Mouse (Mus musculus): ENCODE measurements around the gene Tpra1. TPM values are rescaled to one million over a fixed set of nuclear protein-coding genes. Genes with fewer than 3 reads are reported as not detected.

Gene Tpra1
- total RNA-seq (2014; rRNA removed), result 45.0 and 69.2 TPM in 2 replicates
- polyA plus RNA-seq (2015; fragmentation: Nextera tagmentation; extraction: Ambion mirVana), result 35.0 and 41.4 TPM in 2 replicates

DNA sequence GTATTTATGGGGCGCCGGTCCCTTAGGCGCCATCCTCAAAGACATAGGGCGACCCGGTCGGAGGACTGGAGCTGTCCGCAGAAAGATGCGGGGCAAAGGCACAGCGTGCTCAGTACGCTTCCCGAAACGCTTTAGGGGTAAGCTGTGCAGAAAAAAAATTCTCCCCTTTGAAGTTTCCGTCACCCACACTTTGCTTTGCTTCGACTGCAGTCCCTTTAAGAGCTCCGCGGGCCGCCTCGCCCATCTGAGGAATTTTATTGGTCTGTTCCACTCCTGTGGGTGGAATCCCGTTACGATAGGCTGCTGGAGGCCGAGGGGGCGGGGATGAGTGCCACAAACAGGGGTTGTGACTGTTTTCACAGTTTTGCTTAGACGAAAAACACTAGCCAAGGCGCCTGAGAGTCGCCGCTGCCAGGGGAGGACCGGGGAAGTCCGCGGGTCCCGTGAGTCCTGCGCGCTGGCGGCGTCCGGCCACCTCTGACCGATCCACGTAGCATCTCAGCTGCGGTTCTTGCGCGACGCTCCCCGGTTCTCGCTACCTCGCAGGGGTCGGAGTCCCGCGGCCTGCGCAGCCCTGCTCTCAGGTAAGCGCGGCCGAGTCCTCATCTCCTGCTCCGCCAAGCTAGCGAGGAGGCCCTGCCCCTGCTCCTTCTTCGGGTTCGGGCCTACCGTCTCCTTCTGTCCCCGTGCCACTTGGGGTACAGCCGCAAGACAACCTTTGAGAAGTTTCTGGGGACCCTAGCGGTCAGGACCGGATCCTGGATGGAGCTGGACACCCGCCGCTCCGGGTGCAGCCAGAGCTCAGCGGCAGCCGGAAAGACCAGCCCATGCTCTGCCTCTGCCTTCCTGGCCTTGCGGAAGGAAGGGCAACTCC is at the start of gene Tpra1:
TSS of gene Tpra1 (plus strand) at position 305 of the 874 bp plus-strand sequence.
- H3K36me3 ChIP-seq (ENCODE audit: insufficient read depth), result no peaks in the 10 kb centered on the region
- H3K9ac ChIP-seq, result peak within 1 kb of the TSS; percentile 77
- H3K4me1 ChIP-seq (ENCODE audit: insufficient read depth), result peaks cover 12% of the 10 kb centered on the region; the same call in 1 of the 2 replicates
- peak within 1 kb of the TSS; percentile 85 for H3K27ac ChIP-seq (ENCODE audit: low read depth, low read length)
- H3K4me2 ChIP-seq (ENCODE audit: low read depth), result peak within 1 kb of the TSS; percentile 99
- no peaks in the 10 kb centered on the region for H3K9me3 ChIP-seq (ENCODE audit: low read length)
- H3K4me3 ChIP-seq (ENCODE audit: low read depth, low read length), result peak within 1 kb of the TSS; percentile 93
- ATAC-seq (peak; percentile 94), DNase-seq (peak; percentile 95)
- under 1% methylated on average over 66 of the region's 66 CpGs for WGBS
- H3K27me3 ChIP-seq (ENCODE audit: insufficient read depth, low read length), result no peaks in the 10 kb centered on the region
- TF ChIP-seq CTCF (IDR thresholded peaks at IDR 0.05; ENCODE audit: low read depth), result no peak

- 81% methylated on average over 5 of the region's 5 CpGs for WGBS
- peaks cover 58% of the 10 kb centered on the region for H3K36me3 ChIP-seq (ENCODE audit: insufficient read depth)
Observed at GRCm38 (mm10) chr6:88854509-88854908, 47.5 kb upstream of the Tpra1 start.

DNA sequence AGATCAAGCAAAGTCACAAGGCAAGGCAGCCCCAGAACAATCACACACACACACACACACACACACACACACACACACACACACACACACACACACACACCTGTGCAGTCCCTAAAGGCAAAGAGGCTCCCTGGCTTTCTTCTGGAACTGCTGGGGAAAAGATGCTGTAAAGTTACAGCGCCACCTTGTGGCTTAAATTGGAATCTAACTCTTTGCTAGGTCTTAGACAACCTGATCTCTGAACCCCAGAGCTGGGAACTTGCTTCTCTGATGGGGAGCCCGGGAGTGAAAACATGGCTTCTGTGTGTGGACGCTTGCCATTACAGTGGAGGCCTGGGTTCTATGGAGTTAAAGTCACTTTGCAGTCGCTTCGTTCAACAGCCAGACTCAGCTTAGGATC is 46.4 kb upstream of the Tpra1 start:
- ATAC-seq (peak; percentile 75), DNase-seq (peak; percentile 82)
- no peak overlapping the region for H3K4me2 ChIP-seq (ENCODE audit: low read depth)
- H3K9me3 ChIP-seq (ENCODE audit: low read length), result no peaks in the 10 kb centered on the region
- 23% methylated on average over 5 of the region's 5 CpGs for WGBS
- H3K36me3 ChIP-seq (ENCODE audit: insufficient read depth), result peaks cover 61% of the 10 kb centered on the region
- H3K4me1 ChIP-seq (ENCODE audit: insufficient read depth), result no peaks in the 10 kb centered on the region
- H3K4me3 ChIP-seq (ENCODE audit: low read depth, low read length), result no peak overlapping the region
- peak; percentile 82 for TF ChIP-seq CTCF (IDR thresholded peaks at IDR 0.05; ENCODE audit: low read depth)
- H3K9ac ChIP-seq, result no peak overlapping the region
- no peaks in the 10 kb centered on the region for H3K27me3 ChIP-seq (ENCODE audit: insufficient read depth, low read length)
- no peak overlapping the region for H3K27ac ChIP-seq (ENCODE audit: low read depth, low read length)

More at GRCm38 (mm10) chr6:88854509-88854908, 47.5 kb upstream of the Tpra1 start:
- Histone ChIP-seq H3K9ac (no peak overlapping the region), H3K4me3 (ENCODE audit: low read depth, low read length) (no peak overlapping the region), H3K4me2 (ENCODE audit: low read depth) (no peak overlapping the region), H3K27me3 (ENCODE audit: insufficient read depth, low read length) (no peaks in the 10 kb centered on the region), H3K27ac (ENCODE audit: low read depth, low read length) (no peak overlapping the region), H3K4me1 (ENCODE audit: insufficient read depth) (no peaks in the 10 kb centered on the region), H3K9me3 (ENCODE audit: low read length) (no peaks in the 10 kb centered on the region)
- TF ChIP-seq CTCF (IDR thresholded peaks at IDR 0.05; ENCODE audit: low read depth), result no peak
- ATAC-seq, result no peak
- DNase-seq, result no peak

- Histone ChIP-seq H3K4me2 (ENCODE audit: low read depth) (no peak overlapping the region), H3K27ac (ENCODE audit: low read depth, low read length) (no peak overlapping the region), H3K27me3 (ENCODE audit: insufficient read depth, low read length) (no peaks in the 10 kb centered on the region), H3K36me3 (ENCODE audit: insufficient read depth) (peaks cover 75% of the 10 kb centered on the region), H3K4me3 (ENCODE audit: low read depth, low read length) (no peak overlapping the region), H3K9me3 (ENCODE audit: low read length) (no peaks in the 10 kb centered on the region), H3K9ac (no peak overlapping the region), H3K4me1 (ENCODE audit: insufficient read depth) (no peaks in the 10 kb centered on the region)
- WGBS, result 43% methylated on average over 9 of the region's 9 CpGs
- ATAC-seq, result no peak
- TF ChIP-seq CTCF (IDR thresholded peaks at IDR 0.05; ENCODE audit: low read depth), result peak; percentile 20; the same call in 1 of the 2 replicates
- DNase-seq, result no peak
Observed at GRCm38 (mm10) chr6:88857249-88857648, 44.8 kb upstream of the Tpra1 start.

DNA sequence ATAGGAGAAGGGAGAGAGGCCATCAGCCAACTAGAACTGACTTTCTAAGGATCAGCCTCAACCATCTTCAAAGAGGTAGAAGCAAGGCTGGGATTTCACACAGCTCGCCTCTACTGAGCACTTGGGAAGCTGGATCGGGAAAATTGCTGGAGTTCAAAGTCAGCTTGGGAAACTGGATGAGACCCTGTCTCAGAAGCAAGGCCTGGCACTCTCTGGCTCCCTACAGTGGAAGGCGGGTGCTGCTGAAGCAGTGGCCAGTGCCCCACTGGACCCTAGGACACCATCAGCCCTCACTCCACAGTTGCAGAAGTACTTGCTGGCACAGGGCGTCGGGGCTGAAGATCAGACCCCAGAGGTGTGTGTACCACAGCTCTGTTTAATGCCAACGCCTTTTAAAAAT is 44.2 kb upstream of the Tpra1 start:
- WGBS, result 88% methylated on average over 6 of the region's 6 CpGs
- no peaks in the 10 kb centered on the region for H3K9me3 ChIP-seq (ENCODE audit: low read length)

GRCm38 (mm10) chr6:88858341-88858740 is 43.7 kb upstream of the Tpra1 start:
- no peak overlapping the region for H3K4me2 ChIP-seq (ENCODE audit: low read depth)
- WGBS, result 79% methylated on average over 7 of the region's 7 CpGs
- ATAC-seq, result no peak
- H3K9me3 ChIP-seq (ENCODE audit: low read length), result no peaks in the 10 kb centered on the region
- H3K36me3 ChIP-seq (ENCODE audit: insufficient read depth), result peaks cover 74% of the 10 kb centered on the region
- no peaks in the 10 kb centered on the region for H3K27me3 ChIP-seq (ENCODE audit: insufficient read depth, low read length)
- DNase-seq, result no peak
- H3K4me1 ChIP-seq (ENCODE audit: insufficient read depth), result no peaks in the 10 kb centered on the region
- no peak overlapping the region for H3K9ac ChIP-seq
- no peak overlapping the region for H3K27ac ChIP-seq (ENCODE audit: low read depth, low read length)
- TF ChIP-seq CTCF (IDR thresholded peaks at IDR 0.05; ENCODE audit: low read depth), result no peak
- H3K4me3 ChIP-seq (ENCODE audit: low read depth, low read length), result no peak overlapping the region

More for the DNA sequence above, 44.2 kb upstream of the Tpra1 start:
- no peak overlapping the region for H3K9ac ChIP-seq
- DNase-seq, result no peak
- H3K4me3 ChIP-seq (ENCODE audit: low read depth, low read length), result no peak overlapping the region
- no peaks in the 10 kb centered on the region for H3K27me3 ChIP-seq (ENCODE audit: insufficient read depth, low read length)
- ATAC-seq, result no peak
- H3K4me1 ChIP-seq (ENCODE audit: insufficient read depth), result no peaks in the 10 kb centered on the region
- H3K36me3 ChIP-seq (ENCODE audit: insufficient read depth), result peaks cover 73% of the 10 kb centered on the region
- H3K4me2 ChIP-seq (ENCODE audit: low read depth), result no peak overlapping the region
- TF ChIP-seq CTCF (IDR thresholded peaks at IDR 0.05; ENCODE audit: low read depth), result no peak
- no peak overlapping the region for H3K27ac ChIP-seq (ENCODE audit: low read depth, low read length)

DNA sequence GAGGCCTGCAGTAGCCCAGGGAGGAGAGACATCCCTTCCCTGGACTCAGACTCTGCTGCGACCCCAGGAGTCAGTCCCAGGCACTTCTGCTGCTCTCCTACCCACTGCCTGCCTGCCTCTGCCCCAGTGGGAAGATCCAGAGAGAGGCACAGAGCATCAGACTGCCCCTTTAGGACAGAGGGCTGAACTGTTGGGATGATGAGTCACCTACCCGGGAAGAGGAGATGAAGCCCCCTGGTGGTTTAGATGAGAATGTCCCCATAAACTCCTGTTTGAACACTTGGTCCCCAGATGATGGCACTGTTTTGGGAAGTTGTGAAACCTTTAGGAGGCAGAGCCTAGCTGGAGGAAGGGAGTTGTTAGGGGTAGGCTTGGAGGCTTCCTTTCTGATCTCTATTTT is 41.1 kb upstream of the Tpra1 start:
- 14% methylated on average over 2 of the region's 2 CpGs for WGBS
- H3K36me3 ChIP-seq (ENCODE audit: insufficient read depth), result peaks cover 76% of the 10 kb centered on the region
- peak; percentile 82 for TF ChIP-seq CTCF (IDR thresholded peaks at IDR 0.05; ENCODE audit: low read depth)

More for the DNA sequence above, 41.1 kb upstream of the Tpra1 start:
- Histone ChIP-seq H3K4me3 (ENCODE audit: low read depth, low read length) (no peak overlapping the region), H3K9ac (no peak overlapping the region), H3K4me2 (ENCODE audit: low read depth) (no peak overlapping the region), H3K27me3 (ENCODE audit: insufficient read depth, low read length) (no peaks in the 10 kb centered on the region), H3K4me1 (ENCODE audit: insufficient read depth) (no peaks in the 10 kb centered on the region), H3K27ac (ENCODE audit: low read depth, low read length) (no peak overlapping the region), H3K9me3 (ENCODE audit: low read length) (no peaks in the 10 kb centered on the region)
- DNase-seq (peak; percentile 57), ATAC-seq (peak; percentile 75)

Measured in forebrain, postnatal 0 days (tissue).